Mouse (Mus musculus): ENCODE results near the gene Snx30. TPM values are rescaled to one million over a fixed set of nuclear protein-coding genes. Genes with fewer than 3 reads are reported as not detected.

The Snx30 gene
- polyA plus RNA-seq (2012; rRNA removed) = 12.8 and 13.5 TPM in 2 replicates

GRCm38 (mm10) chr4:59805181-59805967 is at the start of gene Snx30:
TSS of gene Snx30 (plus strand) at chr4:59805840.

GRCm38 (mm10) chr4:59801489-59801888 is 4.2 kb upstream of the Snx30 start, which contains the start of gene Inip:
TSS of gene Inip (minus strand) at chr4:59801589.

GRCm38 (mm10) chr4:59914608-59915403 is 109.2 kb downstream of the Snx30 start, which contains the start of gene Slc46a2:
TSS of gene Slc46a2 (minus strand) at chr4:59915056.

Other genes starting within 250 kb of the Snx30 start
- 19.2 and 25.1 TPM in 2 replicates for gene Hsdl2, start 224.3 kb upstream of the Snx30 start, polyA plus RNA-seq (2012; rRNA removed)
- gene E130308A19Rik, start 179.6 kb upstream of the Snx30 start, polyA plus RNA-seq (2012; rRNA removed) = 12.0 and 14.4 TPM in 2 replicates
- 27.4 and 28.7 TPM in 2 replicates for gene Inip, start 4.3 kb upstream of the Snx30 start, polyA plus RNA-seq (2012; rRNA removed)
- not detected in 2 replicates for gene Slc46a2, start 109.2 kb downstream of the Snx30 start, polyA plus RNA-seq (2012; rRNA removed)
- gene Mup4, start 154.9 kb downstream of the Snx30 start, polyA plus RNA-seq (2012; rRNA removed) = not detected in 2 replicates
- gene Mup6, start 158.5 kb downstream of the Snx30 start, polyA plus RNA-seq (2012; rRNA removed) = not detected in 2 replicates

Data from central nervous system, embryonic 18 days (tissue).